Mouse (Mus musculus): ENCODE measurements around the gene Hemk1.

Gene Hemk1

DNA sequence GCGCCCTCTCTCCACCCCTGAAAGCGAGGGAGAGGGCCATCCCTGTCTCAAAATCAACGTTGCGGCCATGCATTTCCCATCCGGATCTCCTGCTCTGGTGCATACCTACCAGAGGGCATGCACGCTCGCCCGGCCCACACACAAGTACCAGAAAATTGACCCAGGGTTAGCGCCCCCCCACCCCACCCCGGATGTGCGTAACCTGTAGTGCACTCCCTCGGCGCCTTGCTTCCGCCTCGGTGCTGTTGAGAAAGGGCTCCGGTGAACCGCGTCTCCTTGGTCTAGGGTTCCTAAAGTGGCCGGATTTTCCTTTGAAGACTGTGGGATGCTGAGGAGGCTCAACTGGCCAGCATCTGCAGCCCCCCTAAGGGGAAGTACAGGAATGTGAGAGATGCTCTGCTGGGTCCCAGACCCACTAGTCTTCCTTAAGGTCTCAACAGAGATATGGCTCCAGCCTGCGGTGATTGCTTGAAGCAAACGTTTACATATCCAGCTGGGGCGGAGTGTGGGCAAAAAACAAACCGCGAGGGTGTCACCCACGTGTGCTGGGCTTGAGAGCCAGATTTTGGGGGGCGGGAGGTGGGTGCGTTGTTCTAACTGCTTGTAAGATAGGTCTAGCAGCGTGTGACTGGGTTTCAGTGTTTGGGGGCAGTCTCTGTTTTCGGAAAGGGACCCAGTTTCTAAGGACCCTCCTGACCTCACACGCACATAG, at the start of gene Hemk1:
TSS of gene Hemk1 (minus strand) at position 179 of the 712 bp plus-strand sequence.
- peak; percentile 31; the same call in 1 of the 2 replicates for ATAC-seq (ENCODE audit: insufficient number of reproducible peaks, low FRiP score, low TSS enrichment)

DNA sequence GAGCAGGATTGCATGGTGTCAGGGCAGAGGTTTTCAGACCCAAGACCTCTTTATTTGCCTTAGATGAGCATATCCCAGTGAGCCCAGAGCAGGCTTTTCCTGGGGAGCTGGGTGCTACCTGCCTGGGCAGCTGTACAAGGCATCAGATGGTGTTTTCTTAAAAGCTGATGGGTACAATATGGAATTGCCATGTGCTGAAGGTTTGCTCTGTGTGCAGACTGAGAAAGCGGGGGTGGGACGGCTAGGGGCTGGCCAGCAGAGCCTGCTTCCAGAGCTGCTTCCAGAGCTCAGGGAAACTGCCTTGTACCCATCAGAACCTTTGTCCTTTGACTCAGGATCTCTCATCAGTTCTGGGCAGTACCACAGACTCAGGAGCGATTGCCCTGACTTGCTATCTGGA, 49.6 kb upstream of the Hemk1 start:
- ATAC-seq (ENCODE audit: insufficient number of reproducible peaks, low FRiP score, low TSS enrichment), result no peak

DNA sequence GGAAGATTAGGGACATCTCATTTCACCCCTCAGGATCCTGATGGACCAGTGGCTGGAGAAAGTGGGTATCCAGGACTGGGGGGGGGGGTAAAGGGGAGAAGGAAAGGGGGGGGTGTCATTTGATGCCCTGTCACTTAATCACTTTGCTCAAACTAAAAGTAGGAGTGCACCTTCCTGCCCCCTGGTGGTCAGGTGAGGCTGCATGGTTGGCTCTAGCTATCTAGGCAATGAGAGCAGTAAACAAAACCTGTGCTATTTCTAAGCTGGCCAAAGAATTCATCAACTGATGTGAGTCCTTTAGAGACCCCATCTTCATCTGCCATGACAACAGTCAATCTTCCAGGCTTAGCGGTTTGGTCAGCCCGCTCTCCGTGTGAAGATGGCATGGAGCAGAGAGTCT, 48.6 kb upstream of the Hemk1 start:
- ATAC-seq (ENCODE audit: insufficient number of reproducible peaks, low FRiP score, low TSS enrichment), result no peak

DNA sequence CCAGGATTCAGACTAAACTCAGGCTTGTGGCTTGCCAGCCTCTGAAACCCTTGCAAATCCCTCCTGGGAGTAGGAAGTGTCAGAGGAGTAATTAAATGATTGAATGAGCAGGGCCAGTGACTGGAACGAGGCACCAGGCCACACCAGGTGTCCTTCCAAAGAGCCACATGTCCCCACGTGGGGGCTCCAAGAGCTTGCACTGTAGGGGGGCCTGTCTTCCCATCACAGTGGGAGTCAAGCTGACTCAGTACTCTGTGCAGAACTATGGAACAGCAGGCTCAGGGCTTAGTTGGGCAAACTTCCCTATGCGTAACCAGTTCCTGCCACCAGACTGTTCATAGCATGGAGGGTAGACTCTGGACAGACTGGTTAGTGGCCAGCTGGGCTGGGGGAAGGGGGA, 46.2 kb upstream of the Hemk1 start:
- no peak; the same call in 1 of the 2 replicates for ATAC-seq (ENCODE audit: insufficient number of reproducible peaks, low FRiP score, low TSS enrichment)

DNA sequence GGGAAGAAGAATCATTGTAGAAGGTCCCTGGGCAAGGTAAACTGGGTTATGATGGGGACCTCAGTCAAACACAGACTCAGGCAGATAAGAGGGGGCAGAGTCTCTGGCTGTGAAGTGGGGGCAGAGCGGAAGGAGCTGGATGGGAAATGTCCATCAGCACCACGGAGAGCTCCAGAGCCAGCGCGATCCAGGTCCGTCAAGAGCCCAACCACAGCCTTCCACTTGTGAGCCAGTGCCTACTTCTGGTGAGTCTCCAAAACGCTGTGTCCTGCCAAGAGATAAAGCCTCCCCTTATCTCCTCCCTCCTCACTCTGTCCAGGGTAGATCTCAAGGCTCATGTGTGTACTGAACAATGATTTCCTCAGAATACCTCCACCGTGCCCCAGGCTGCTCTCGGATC, 43.6 kb upstream of the Hemk1 start:
- ATAC-seq (ENCODE audit: insufficient number of reproducible peaks, low FRiP score, low TSS enrichment), result no peak

DNA sequence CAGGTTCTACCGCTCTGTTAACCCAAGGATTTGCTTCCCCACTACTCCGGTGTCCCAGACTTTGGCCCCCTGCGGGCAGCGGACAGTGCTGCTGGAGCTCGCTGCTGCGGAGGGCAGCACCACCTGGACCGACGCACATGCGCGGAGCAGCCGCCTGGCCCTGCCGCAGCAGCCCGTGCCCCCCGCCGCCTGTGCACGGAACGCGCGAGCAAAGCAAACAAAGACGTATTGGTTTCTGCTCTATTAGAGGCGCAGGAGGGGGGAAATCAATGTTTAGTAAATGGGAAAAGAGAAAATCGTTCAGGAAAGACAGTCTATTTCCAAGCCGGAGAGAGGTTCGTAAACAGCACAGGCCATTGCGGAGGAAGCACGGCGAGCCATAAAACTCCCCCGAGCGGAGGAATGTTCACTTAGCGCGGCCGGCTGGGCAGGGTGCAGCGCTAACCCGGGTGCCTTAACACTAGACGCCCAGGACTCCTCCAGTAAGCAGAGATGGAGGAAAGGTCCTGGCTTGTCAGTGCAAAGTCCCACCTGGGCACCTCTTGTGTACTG, 39.9 kb upstream of the Hemk1 start:
- ATAC-seq (ENCODE audit: insufficient number of reproducible peaks, low FRiP score, low TSS enrichment), result 0 out of 2 replicates have a peak, but pooled peaks have one; percentile 36

DNA sequence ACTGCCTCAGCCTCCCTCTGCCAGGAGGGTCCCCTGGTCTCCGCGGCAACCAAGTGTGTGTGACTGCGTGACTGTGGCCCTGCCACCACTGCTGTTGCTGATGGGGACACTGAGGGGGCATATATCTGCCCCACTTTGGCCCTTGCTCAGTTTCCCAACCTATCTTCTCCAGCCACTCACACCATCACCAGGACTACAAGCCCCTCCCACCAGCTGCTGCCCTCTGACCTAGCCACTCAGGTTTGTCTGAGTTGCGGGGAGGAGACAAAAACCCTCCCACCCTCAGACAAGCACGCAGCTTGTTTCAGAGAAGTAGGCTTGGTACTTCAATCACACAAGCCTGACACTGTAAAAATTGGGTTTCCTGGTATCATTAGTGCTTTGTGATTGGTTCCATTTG, 37.3 kb upstream of the Hemk1 start:
- ATAC-seq (ENCODE audit: insufficient number of reproducible peaks, low FRiP score, low TSS enrichment), result no peak

DNA sequence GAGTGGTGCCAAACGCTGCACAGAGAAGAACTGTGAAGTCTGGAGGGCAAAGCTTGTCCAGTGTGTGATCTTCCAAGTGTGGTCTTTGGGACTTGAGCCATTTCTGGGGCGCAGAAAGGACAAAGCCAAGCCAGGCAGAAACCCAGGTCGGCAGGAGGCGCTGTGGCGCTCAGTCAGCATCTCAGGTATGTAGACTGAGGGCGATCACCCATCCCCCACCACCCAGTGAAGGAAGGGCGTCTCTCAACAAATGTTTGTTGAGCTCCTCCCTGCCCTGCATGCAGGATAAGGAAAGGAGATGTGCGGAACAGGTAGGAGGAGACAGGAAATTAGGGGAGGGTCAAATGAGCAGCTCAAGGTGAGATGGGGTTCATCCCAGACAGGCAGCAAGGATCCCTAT, 36.5 kb upstream of the Hemk1 start:
- no peak for ATAC-seq (ENCODE audit: insufficient number of reproducible peaks, low FRiP score, low TSS enrichment)

DNA sequence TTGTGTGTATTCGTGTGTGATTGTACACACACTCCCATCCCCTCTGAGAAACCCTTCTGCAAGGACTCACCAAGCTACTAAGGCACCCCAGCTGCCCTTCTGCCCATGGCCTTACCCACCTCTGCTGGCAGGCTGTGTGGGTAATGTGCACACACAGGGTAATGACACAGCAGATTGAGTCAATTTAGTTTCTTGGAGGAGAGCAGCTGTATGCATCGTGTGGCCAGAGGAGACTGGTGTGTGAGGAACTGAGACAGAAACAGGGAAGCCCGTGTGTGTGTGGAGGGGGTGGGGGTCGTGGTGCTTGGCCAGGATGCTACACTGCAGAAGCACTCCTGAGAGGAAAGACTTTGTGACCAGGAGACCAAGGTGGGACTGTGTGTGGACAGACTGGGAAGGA, 34.3 kb upstream of the Hemk1 start:
- ATAC-seq (ENCODE audit: insufficient number of reproducible peaks, low FRiP score, low TSS enrichment), result no peak

DNA sequence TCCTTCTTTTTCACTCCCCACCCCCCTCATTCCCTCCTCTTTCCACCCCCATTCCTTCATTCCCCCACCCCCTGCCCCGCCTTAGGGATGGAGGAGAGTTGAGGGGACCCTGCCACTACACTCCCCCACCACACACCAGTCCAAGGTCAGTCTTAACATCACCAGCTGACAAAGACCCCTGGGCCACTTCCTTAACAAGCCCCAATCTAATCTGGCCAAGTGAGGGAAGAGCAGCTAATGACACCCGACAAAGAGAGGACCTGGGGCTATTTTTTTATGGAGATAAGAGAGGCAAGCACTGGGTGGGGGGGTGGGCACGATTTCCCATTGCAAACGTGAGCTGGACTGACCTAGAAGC, 31.9 kb upstream of the Hemk1 start:
- ATAC-seq (ENCODE audit: insufficient number of reproducible peaks, low FRiP score, low TSS enrichment), result no peak

DNA sequence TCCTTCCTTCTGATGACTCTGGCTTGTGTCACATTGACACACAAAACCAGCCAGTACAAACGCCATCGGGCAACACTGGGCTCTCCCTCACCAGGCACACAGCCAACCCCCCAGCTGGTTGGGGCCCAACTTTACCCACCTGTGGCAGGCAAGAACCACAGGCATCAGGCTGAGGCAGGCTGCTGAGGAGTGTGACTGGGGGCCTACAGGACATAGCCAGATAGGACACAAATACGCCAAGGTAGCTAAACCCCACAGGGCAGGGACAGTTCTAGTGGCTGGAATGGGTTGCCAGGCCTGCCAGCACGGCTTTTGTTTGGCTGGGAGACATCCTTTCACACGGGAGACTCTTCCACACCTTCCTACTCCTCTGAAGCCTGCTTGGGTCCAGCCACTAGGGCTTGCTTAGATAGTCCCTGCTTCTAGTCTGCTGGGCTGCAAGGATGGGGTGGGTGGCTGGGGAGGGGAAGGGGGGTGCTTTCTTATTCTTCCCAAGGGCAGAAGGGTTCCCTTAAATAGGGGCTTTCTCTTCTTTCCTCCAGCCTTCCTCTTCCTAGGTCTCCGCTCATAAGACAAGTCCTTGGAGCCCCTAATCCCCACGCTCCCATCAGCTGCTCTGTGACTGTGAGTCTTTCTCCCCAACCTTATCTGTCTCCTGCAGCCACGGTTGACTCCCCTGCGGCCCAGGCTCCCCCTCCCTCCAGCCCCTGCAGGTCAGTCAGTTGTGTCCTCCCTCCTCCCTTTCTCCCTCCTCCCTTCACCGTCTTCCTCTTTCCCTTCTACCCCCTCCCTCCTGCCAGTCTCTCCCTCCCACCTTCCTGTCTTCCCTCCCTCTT, 31.3 kb upstream of the Hemk1 start:
- no peak for ATAC-seq (ENCODE audit: insufficient number of reproducible peaks, low FRiP score, low TSS enrichment)

DNA sequence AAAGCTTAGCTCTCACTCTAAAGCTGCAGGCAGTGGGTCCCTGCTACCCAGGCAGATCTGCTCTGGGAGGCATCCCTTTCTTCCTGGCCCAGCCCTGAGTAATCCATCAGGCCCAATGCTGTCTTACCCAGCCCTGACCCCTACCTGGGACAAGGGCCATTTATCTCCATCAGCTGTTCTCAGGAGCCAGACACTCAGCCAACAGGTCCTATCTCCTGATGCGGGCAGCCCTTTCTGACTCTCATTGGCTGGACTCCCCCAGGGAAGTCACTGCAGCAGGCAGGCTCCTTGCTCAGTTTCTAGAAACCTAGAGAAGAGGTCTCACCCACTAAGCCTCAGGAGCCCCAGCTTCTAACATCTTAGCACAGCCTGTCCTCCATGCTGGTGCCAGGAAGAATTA, 30.2 kb upstream of the Hemk1 start:
- no peak for ATAC-seq (ENCODE audit: insufficient number of reproducible peaks, low FRiP score, low TSS enrichment)

DNA sequence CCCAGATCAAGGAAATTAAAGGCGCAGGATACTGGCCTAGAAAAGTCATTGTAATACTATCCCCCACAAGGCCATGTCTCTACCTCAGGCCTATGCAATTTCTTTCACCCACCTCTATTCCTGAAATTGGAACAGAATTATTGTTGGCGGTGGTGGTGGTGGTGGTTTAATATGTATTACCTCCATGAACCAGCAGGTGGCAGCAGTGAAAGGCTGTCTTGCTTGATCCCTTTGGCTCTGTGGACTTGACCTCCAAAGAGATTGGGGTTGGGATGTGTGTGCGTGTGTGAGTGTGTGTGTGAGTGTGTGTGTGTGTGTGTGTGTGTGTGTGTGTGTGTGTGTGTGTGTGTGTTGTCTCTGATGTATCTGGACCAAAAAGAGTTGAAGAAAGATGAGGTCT, 28.5 kb upstream of the Hemk1 start:
- ATAC-seq (ENCODE audit: insufficient number of reproducible peaks, low FRiP score, low TSS enrichment), result peak; percentile 26; the same call in 1 of the 2 replicates

DNA sequence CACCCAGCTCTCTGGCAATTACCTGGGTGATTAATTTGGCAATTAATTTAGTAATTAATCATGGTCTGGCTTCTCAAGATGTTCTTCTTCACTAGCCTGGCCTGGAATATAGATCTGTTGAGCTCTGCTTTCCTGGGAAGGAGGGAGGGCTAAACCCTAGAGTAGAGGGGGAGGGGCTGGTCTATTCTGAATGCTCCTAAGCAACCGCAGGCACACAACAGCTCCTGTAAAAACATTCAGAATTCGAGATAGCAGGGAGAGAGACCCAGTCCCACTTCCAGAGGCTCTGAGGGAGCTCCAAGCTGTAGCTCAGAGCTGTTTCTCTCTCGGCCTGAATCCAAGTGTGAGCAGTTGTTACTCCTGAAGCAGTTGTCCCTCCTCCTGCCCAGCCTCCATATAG, 22.8 kb upstream of the Hemk1 start:
- no peak for ATAC-seq (ENCODE audit: insufficient number of reproducible peaks, low FRiP score, low TSS enrichment)

DNA sequence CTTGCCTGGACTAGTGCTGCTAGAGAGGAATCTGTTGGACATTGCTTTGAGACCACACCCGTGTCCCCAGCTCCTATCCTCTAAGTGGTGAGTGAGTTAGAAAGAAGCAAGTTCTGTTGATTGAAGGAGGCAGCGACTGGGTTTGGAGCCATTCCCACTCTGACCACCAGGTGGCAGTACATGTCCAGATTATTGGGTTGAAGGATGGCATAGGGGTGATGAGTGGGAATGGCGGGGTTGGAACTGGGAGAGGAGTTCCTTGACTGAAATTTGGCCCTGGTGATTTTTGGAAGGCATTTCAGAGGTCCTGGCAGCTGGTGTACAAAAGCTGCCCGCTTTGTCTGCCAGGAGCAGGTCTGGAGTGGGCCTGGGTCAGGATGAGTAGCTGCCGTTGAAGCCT, 19.5 kb upstream of the Hemk1 start:
- peak; percentile 38; the same call in 1 of the 2 replicates for ATAC-seq (ENCODE audit: insufficient number of reproducible peaks, low FRiP score, low TSS enrichment)

DNA sequence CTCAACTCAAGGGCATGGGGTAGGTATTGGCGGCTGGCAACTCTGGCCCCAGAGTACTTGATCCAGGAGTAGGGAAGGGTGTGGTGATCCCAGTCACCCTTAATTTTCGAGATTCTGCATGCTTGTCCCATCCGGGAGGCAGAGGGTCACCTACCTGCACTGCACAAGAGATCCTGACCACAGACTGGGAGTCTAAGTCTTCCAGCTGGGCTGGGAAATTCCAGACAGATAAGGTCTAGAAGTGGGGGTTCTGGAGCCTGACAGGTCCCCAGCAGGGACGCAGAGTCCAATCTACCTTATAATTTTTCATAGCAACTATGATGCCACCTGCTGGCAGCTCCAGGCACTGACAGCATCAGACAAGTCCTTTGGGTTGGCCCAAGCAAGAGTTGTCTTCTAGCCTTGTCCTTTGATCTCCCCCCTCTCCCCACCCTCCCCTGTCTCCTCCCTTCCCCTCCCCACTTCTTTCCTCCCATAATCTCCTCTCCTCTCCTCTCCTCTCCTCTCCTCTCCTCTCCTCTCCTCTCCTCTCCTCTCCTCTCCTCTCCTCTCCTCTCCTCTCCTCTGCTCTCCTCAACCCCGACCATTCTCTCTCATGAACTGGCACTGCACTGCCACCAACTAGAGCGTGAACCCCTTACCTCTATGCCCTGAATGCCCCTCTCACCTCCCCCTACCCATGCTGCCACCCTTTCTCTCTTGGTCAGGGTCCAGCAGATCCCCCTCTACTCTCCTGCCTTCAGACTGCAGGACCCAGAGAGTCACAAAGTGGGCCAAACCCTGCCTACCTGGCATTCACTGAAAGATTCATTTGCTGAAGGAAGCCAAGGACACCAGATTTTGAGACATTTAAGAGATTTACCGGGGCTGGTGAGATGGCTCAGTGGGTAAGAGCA, 18.0 kb upstream of the Hemk1 start:
- ATAC-seq (ENCODE audit: insufficient number of reproducible peaks, low FRiP score, low TSS enrichment), result 0 out of 2 replicates have a peak, but pooled peaks have one; percentile 39

DNA sequence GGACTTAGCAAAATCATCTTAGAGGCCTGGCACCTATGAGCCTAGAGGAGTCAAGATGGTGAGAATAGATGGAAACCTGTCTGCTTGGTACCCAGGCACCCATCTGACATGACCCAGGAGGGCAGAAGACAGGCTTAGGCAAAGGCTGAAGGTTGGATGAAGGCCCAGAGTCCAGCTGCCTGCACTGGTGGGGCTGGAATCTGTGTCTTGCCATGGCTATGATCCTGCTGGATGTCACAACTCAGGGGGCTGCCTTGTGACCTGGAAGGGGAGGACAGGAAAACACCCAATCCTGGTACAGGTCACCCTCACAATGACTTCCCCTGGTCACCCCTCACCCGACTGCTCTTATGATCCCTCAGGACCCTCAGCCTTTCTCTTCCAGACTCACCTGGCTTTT, 16.7 kb upstream of the Hemk1 start:
- no peak for ATAC-seq (ENCODE audit: insufficient number of reproducible peaks, low FRiP score, low TSS enrichment)

DNA sequence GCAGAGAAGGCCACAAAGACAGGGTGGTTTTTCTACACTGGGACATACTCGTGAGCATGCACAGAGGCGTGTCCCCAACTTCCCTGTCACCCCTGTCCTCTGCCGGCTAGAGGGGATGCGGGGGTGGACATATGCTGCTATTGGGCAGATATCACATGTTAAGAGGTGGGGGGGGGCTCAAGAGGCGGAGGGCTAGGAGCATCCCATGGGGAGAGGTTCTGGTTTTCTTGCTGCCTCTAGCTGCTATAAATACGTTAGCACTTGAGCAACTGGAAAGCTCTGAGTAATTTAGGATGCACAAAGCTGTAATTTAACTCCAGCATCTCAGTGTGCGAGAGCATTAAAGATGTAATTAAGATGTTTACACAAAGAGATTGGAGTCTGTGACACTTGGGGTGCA, 11.2 kb upstream of the Hemk1 start:
- no peak for ATAC-seq (ENCODE audit: insufficient number of reproducible peaks, low FRiP score, low TSS enrichment)

DNA sequence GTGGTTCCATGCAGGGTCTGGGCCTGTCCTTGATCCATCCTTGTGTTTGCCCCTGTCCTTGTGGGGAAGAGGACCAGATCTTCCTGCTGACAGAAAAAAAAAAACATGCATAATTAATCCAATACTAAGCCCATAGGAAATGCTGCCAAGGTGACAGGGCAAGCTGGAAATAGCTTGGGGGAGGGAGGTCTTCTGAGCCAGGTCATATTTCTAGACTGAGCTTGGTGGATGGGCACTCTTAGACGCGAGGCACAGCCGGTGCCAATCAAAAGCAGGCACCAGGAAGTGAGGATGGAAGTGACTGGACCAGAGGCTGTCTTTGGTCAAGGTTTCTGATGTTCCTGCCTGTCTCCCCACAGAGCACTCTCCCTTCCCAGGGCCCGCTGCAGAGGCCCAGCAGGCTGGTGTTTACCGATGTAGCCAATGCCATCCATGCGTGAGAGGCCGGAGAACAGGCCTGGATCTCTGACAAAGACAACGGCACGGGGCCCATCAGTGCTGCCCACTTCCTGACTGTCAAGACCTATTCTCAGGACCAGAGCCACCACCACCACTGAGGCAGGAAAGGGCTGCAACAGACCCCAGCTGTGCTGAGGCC, 9.5 kb upstream of the Hemk1 start:
- ATAC-seq (ENCODE audit: insufficient number of reproducible peaks, low FRiP score, low TSS enrichment), result no peak

DNA sequence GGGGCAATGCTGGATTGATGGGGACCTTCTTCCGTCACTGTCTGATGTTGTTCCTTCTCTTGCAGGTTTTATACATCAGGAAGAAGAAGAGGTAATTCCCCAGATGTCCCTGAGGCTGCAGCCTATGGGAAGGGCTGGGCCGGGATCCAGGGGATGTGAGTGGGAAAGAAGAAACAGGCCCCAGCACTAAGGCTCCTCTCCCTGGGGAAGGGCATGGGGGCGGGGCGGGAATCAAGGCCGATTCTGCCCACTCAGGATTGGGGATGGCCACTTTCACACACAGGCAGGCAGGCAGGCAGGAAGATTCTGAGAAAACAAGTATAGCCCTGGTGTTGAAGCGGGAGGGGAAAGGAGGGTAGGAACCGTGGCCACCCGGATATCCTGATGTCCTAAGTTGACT, 7.9 kb upstream of the Hemk1 start:
- ATAC-seq (ENCODE audit: insufficient number of reproducible peaks, low FRiP score, low TSS enrichment), result no peak

Measured in cerebellum, adult (tissue).